Mouse (Mus musculus): ENCODE results near the gene Gm11634. TPM values are rescaled to one million over a fixed set of nuclear protein-coding genes. Genes with fewer than 3 reads are reported as not detected.

Gene Gm11634
- total and polyA plus RNA-seq, 2 experiments from 2014 or later = not detected

- H3K36me3 ChIP-seq (ENCODE audit: insufficient read depth, low read length) = peaks cover 28% of the 10 kb centered on the region
- peak within 1 kb of the TSS; percentile 20; the same call in 1 of the 2 replicates for H3K4me3 ChIP-seq (ENCODE audit: low read depth, low read length)
- H3K4me2 ChIP-seq (ENCODE audit: low read depth, low read length, poor library complexity, severe bottlenecking) = peak within 1 kb of the TSS; percentile 45
- H3K9ac ChIP-seq (replicated peaks; ENCODE audit: low read length, poor library complexity, severe bottlenecking) = no peak within 1 kb of the TSS
- H3K27me3 ChIP-seq (ENCODE audit: insufficient read depth, low read length) = no peaks in the 10 kb centered on the region
- no peak for ATAC-seq (ENCODE audit: low FRiP score)
- H3K27ac ChIP-seq (ENCODE audit: low read depth, low read length) = no peak within 1 kb of the TSS
- no peaks in the 10 kb centered on the region for H3K9me3 ChIP-seq (ENCODE audit: low read length)
- no peak for TF ChIP-seq CTCF (IDR thresholded peaks at IDR 0.05)
- WGBS = 20% methylated on average over 29 of the region's 31 CpGs
- H3K4me1 ChIP-seq (ENCODE audit: insufficient read depth, low read length) = no peaks in the 10 kb centered on the region
- peak; percentile 34 for DNase-seq (ENCODE audit: low spot score)
These were observed 16.7 kb downstream of the Gm11634 start, which contains the start of gene Tmem106a for GRCm38 (mm10) chr11:101582054-101583035. Tmem106a (plus strand) TSS chr11:101582242.

DNA sequence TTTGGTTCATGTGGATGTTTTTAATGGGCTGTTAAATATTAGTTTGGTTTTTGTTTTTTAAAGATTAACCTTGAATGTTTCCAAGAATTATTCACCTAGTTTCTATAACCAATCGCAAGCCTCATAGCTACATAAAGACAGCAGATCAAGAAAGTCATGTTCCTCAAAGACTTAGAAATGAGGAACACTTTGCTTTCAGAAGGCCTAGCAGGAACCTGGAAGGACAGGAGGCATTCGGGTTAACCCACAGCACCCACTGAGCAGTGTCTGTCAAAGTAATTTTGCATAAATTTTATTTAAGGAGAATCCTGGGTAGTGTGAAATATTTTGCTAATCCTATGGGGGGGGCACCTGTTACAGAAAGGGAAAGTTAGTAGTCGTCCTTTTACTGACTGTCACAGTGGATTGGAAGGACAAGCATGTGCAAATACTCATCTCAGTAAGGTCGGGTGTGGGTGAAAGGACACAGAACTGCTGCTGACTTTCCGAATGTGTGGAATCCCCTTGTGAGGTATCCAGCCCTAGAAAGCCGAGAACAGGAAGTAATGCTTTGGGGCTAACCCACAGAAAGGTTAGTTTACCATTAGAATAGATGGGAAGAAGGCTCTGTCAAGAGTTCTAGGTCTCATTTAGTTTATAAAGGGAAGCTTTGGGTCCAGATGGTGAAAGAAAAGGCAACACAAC lies 17.8 kb downstream of the Gm11634 start:
- H3K9ac ChIP-seq (replicated peaks; ENCODE audit: low read length, poor library complexity, severe bottlenecking) = no peak overlapping the region
- H3K27me3 ChIP-seq (ENCODE audit: insufficient read depth, low read length) = no peaks in the 10 kb centered on the region
- H3K4me1 ChIP-seq (ENCODE audit: insufficient read depth, low read length) = no peaks in the 10 kb centered on the region
- H3K4me3 ChIP-seq (ENCODE audit: low read depth, low read length) = no peak overlapping the region
- no peak for TF ChIP-seq CTCF (IDR thresholded peaks at IDR 0.05)
- H3K27ac ChIP-seq (ENCODE audit: low read depth, low read length) = no peak overlapping the region
- DNase-seq (ENCODE audit: low spot score) (no peak), ATAC-seq (ENCODE audit: low FRiP score) (no peak)
- WGBS = 78% methylated on average over 6 of the region's 6 CpGs
- peaks cover 37% of the 10 kb centered on the region for H3K36me3 ChIP-seq (ENCODE audit: insufficient read depth, low read length)
- H3K9me3 ChIP-seq (ENCODE audit: low read length) = no peaks in the 10 kb centered on the region
- no peak overlapping the region for H3K4me2 ChIP-seq (ENCODE audit: low read depth, low read length, poor library complexity, severe bottlenecking)

- DNase-seq (ENCODE audit: low spot score) = no peak
- no peak overlapping the region for H3K27ac ChIP-seq (ENCODE audit: low read depth, low read length)
- peak; percentile 44 for TF ChIP-seq CTCF (IDR thresholded peaks at IDR 0.05)
- no peaks in the 10 kb centered on the region for H3K9me3 ChIP-seq (ENCODE audit: low read length)
- ATAC-seq (ENCODE audit: low FRiP score) = no peak
- H3K27me3 ChIP-seq (ENCODE audit: insufficient read depth, low read length) = no peaks in the 10 kb centered on the region
- H3K9ac ChIP-seq (replicated peaks; ENCODE audit: low read length, poor library complexity, severe bottlenecking) = no peak overlapping the region
- WGBS = 74% methylated on average over 6 of the region's 6 CpGs
- no peak overlapping the region for H3K4me2 ChIP-seq (ENCODE audit: low read depth, low read length, poor library complexity, severe bottlenecking)
- H3K4me1 ChIP-seq (ENCODE audit: insufficient read depth, low read length) = no peaks in the 10 kb centered on the region
- no peak overlapping the region for H3K4me3 ChIP-seq (ENCODE audit: low read depth, low read length)
- peaks cover 76% of the 10 kb centered on the region for H3K36me3 ChIP-seq (ENCODE audit: insufficient read depth, low read length)
These were observed 22.9 kb downstream of the Gm11634 start for GRCm38 (mm10) chr11:101576116-101576515.

DNA sequence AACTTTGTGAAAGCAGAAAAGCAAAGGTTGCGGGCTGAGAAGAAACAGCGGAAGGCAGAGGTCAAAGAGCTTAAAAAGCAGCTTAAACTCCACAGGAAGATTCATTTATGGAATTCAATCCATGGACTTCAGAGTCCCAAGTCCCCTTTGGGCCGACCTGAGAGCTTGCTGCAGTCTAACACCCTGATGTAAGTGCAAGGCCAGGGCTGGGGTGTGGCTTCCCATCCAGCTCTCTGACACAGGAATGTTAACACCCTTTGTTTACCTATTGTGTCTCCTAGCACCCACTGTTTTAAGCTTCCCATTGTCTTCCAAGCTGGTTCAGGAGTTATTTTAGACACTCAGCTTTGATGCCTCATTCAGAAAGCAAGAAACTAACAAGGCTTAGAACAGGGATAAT lies 30.6 kb downstream of the Gm11634 start:
- H3K9ac ChIP-seq (replicated peaks; ENCODE audit: low read length, poor library complexity, severe bottlenecking) = no peak overlapping the region
- ATAC-seq (ENCODE audit: low FRiP score) (no peak), DNase-seq (ENCODE audit: low spot score) (no peak)
- H3K27ac ChIP-seq (ENCODE audit: low read depth, low read length) = no peak overlapping the region
- no peaks in the 10 kb centered on the region for H3K4me1 ChIP-seq (ENCODE audit: insufficient read depth, low read length)
- no peak overlapping the region for H3K4me2 ChIP-seq (ENCODE audit: low read depth, low read length, poor library complexity, severe bottlenecking)
- no peaks in the 10 kb centered on the region for H3K27me3 ChIP-seq (ENCODE audit: insufficient read depth, low read length)
- H3K4me3 ChIP-seq (ENCODE audit: low read depth, low read length) = no peak overlapping the region
- peaks cover 72% of the 10 kb centered on the region for H3K36me3 ChIP-seq (ENCODE audit: insufficient read depth, low read length)
- H3K9me3 ChIP-seq (ENCODE audit: low read length) = no peaks in the 10 kb centered on the region
- no peak for TF ChIP-seq CTCF (IDR thresholded peaks at IDR 0.05)
- 73% methylated on average over 3 of the region's 3 CpGs for WGBS

DNA sequence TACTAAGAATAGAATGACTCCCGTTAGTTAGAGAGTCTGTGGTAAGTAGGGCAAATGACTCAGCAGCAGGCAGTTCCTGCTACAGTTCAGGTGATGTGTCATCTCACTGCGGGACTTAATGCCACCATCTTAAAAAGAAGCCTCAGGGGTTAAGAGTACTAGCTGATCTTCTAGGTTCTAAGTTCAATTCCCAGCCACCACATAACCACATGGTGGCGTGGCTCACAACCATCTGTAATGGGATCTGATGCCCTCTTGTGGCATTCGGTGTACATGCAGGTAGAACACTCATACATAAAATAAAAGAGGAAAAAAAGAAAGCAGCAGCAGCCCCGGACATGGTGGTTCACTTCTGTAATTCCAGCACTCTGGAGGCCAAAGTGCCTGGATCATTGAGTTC lies 36.7 kb downstream of the Gm11634 start:
- peak; percentile 94 for TF ChIP-seq CTCF (IDR thresholded peaks at IDR 0.05)
- ATAC-seq (ENCODE audit: low FRiP score) = no peak
- H3K36me3 ChIP-seq (ENCODE audit: insufficient read depth, low read length) = peaks cover 40% of the 10 kb centered on the region

More for the DNA sequence above, 36.7 kb downstream of the Gm11634 start:
- no peak overlapping the region for H3K9ac ChIP-seq (replicated peaks; ENCODE audit: low read length, poor library complexity, severe bottlenecking)
- H3K4me3 ChIP-seq (ENCODE audit: low read depth, low read length) = no peak overlapping the region
- no peaks in the 10 kb centered on the region for H3K4me1 ChIP-seq (ENCODE audit: insufficient read depth, low read length)
- no peaks in the 10 kb centered on the region for H3K9me3 ChIP-seq (ENCODE audit: low read length)
- 31% methylated on average over 5 of the region's 5 CpGs for WGBS
- DNase-seq (ENCODE audit: low spot score) = peak; percentile 77
- H3K4me2 ChIP-seq (ENCODE audit: low read depth, low read length, poor library complexity, severe bottlenecking) = no peak overlapping the region
- H3K27me3 ChIP-seq (ENCODE audit: insufficient read depth, low read length) = no peaks in the 10 kb centered on the region
- H3K27ac ChIP-seq (ENCODE audit: low read depth, low read length) = no peak overlapping the region

All from midbrain, postnatal 0 days (tissue).